Mouse (Mus musculus) forebrain, embryonic 16.5 days (tissue): Measurements from ENCODE around the gene Pla2g5. TPM values are rescaled to one million over a fixed set of nuclear protein-coding genes. Genes with fewer than 3 reads are reported as not detected.
A peak's percentile ranks its signal among the peaks of the same experiment; 100 is the strongest.
"Not testable (repeated sequence)": the region's sequence is repeated elsewhere in the genome, so short reads cannot be mapped to it uniquely, and the experiment has no call there.

Experiments used
- ATAC-seq: fragments of 200-750 bp; cut with Nextera tagmentation; 2 replicates; pipeline ENCODE4 v1.8.0; 2017; ENCODE audit warnings: mild to moderate bottlenecking, moderate library complexity
- H3K27ac ChIP-seq: fragments of 300-500 bp; sonication (generic); 2 replicates; pipeline ENCODE4 v1.5.1; 2014; ENCODE audit warnings: low read length, control low read depth
- H3K27me3 ChIP-seq: fragments of 300-500 bp; sonication (generic); replicated peaks from 2 replicates; pipeline ENCODE4 v1.6.1; 2014; ENCODE audit warnings: low read length; ENCODE audit not compliant: control insufficient read depth, insufficient read depth
- H3K36me3 ChIP-seq: fragments of 300-500 bp; sonication (generic); 2 replicates; pipeline ENCODE4 v1.6.1; 2014; ENCODE audit not compliant: control insufficient read depth, insufficient read depth
- H3K4me1 ChIP-seq: fragments of 300-500 bp; sonication (generic); replicated peaks from 2 replicates; pipeline ENCODE4 v1.6.1; 2014; ENCODE audit warnings: low read length; ENCODE audit not compliant: control insufficient read depth, insufficient read depth
- H3K4me2 ChIP-seq: fragments of 300-500 bp; sonication (generic); 2 replicates; pipeline ENCODE4 v1.6.1; 2014; ENCODE audit warnings: mild to moderate bottlenecking, low read length, control low read depth
- H3K4me3 ChIP-seq: fragments of 300-500 bp; sonication (generic); replicated peaks from 2 replicates; pipeline ENCODE4 v1.5.1; 2014; ENCODE audit warnings: mild to moderate bottlenecking, low read length, control low read depth
- H3K9ac ChIP-seq: fragments of 300-500 bp; sonication (generic); replicated peaks from 2 replicates; pipeline ENCODE4 v1.6.1; 2014; ENCODE audit warnings: low read depth, low read length, control low read depth
- H3K9me3 ChIP-seq: fragments of 300-500 bp; sonication (generic); 2 replicates; pipeline ENCODE4 v1.6.1; 2016; ENCODE audit warnings: low read length; ENCODE audit not compliant: control insufficient read depth
- WGBS: fragments of 180-500 bp; shearing (Covaris S2); extraction: QIAGEN DNeasy Blood & Tissue Kit; methylation state at CpG from one replicate; pipeline ENCODE4 v1.1.7; 2014; 5-methylcytosine and 5-hydroxymethylcytosine counted together
- polyA plus RNA-seq: library from polyadenylated mRNA; unstranded; fragments of >200 nt; fragmentation: Nextera tagmentation; extraction: Ambion mirVana; gene quantifications from 2 replicates; pipeline ENCODE4 v1.2.1, GENCODE M21; 2015

The Pla2g5 gene
- polyA plus RNA-seq, 1 experiment from 2014 or later, result 0.54 TPM

DNA sequence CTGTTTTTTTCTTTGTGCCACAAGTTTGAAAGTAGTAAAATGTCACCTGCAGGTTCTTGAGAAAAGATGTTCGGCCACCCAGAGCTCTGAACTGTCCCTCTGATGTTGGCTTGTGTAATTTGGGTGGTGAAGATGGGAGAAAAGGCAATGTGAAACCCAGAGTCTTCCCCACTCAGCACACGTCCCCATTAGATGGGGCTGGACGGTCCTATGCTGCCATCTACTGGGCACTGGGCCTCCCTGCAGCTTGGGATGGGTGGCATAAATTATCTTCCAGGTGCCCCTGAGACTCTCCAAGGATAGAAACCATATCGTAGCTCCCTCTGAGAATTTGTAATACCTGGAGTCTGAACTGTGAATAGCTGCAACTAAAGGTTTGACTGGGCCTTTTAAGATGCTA, 11.8 kb downstream of the Pla2g5 start:
- Histone ChIP-seq H3K4me2 (no peak overlapping the region), H3K36me3 (no peaks in the 10 kb centered on the region), H3K27ac (no peak overlapping the region), H3K9me3 (no peaks in the 10 kb centered on the region), H3K4me1 (no peaks in the 10 kb centered on the region), H3K4me3 (no peak overlapping the region), H3K9ac (no peak overlapping the region), H3K27me3 (no peaks in the 10 kb centered on the region)
- WGBS, result 5% methylated on average over 4 of the region's 4 CpGs
- ATAC-seq, result peak; percentile 64

DNA sequence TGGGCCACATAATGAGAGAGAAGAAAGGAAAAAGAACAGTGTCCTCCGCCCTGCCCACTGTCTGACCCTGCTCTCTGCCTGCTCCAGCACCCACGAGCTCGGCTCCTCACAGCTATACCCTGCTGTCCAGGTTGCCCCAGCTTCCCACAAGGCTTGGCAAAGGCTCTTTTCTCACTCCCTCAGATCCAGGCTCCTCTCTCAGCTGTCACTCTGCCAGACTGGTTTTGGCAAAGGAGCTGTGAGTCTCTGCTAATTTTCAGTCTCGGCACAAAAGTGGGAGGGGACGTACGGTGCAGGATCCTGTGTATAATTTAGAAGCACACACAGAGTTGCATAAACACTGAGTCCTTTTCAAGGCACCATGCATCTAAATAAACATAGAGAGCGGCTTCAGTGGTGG, 21.9 kb downstream of the Pla2g5 start:
- Histone ChIP-seq H3K4me2 (no peak overlapping the region), H3K9me3 (peaks cover 13% of the 10 kb centered on the region), H3K36me3 (no peaks in the 10 kb centered on the region), H3K4me1 (peaks cover 11% of the 10 kb centered on the region), H3K4me3 (no peak overlapping the region), H3K27me3 (no peaks in the 10 kb centered on the region), H3K9ac (no peak overlapping the region), H3K27ac (peak overlapping the region; percentile 58)
- 48% methylated on average over 7 of the region's 7 CpGs for WGBS
- ATAC-seq, result peak; percentile 92

DNA sequence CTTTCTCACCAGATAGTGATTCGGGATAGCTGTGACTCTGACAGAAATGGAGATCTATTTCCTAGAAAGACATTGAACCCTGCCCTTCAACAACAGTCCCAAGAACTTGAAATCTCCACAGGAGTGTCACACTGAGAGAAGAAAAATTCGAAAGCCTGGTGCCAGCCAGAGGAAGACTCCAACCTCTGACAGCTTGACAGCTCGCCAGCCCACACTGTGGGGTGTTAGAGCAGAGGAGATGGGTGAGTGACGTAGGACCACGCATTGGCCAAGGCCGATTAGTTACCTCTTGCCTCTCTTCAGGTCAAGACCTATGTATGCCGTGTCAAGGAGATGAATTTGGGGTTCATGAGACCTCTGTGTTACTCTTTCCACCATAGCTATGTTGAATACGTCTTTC, 22.6 kb downstream of the Pla2g5 start:
- H3K27me3 ChIP-seq, result no peaks in the 10 kb centered on the region
- peaks cover 13% of the 10 kb centered on the region for H3K9me3 ChIP-seq
- H3K36me3 ChIP-seq, result no peaks in the 10 kb centered on the region
- H3K4me2 ChIP-seq, result no peak overlapping the region
- H3K27ac ChIP-seq, result no peak overlapping the region
- no peak overlapping the region for H3K9ac ChIP-seq
- no peak for ATAC-seq
- 68% methylated on average over 8 of the region's 8 CpGs for WGBS
- H3K4me3 ChIP-seq, result no peak overlapping the region
- peaks cover 11% of the 10 kb centered on the region for H3K4me1 ChIP-seq

DNA sequence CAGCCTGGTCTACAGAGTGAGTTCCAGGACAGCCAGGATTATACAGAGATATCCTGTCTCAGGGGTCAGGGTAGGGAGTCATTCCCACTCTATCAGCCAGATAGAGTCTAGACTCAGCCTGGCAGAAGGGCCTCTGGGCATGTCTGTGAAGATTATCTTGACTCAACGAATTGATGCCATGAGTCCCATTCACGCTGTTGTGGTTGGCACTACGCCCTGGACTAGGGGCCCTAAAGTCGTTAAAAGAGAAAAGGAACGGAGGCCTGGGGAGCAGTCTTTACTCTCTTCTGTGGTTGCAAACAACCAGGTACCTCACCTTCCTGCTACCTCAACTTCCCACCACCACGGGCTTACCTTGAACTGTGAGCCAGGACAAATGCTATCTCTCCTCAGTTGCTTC, 23.5 kb downstream of the Pla2g5 start:
- H3K4me3 ChIP-seq, result no peak overlapping the region
- H3K4me2 ChIP-seq, result no peak overlapping the region
- H3K27me3 ChIP-seq, result no peaks in the 10 kb centered on the region
- H3K36me3 ChIP-seq, result no peaks in the 10 kb centered on the region
- ATAC-seq, result no peak
- peaks cover 11% of the 10 kb centered on the region for H3K4me1 ChIP-seq
- no peak overlapping the region for H3K27ac ChIP-seq
- no peak overlapping the region for H3K9ac ChIP-seq
- WGBS, result 67% methylated on average over 6 of the region's 6 CpGs
- H3K9me3 ChIP-seq, result peaks cover 9% of the 10 kb centered on the region

DNA sequence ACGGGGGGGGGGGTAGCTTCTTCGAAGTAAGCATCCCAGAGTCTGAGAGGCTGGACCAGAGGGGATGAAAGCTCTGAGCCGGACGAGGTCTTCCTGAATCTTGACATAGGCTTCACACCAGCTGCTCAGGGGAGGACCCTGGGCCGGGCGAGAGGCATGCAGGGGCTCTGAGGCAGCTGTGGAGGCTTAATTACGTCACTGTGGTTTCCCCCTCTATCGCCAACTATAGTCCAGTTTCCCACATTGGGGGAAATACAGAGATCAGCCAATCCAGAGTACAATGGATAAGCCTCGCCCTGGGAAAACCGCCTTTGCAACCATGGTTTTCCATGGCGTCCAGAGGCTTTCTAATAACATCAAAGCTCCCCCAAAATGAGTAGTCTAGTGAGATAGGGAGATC, 36.1 kb downstream of the Pla2g5 start:
- no peak for ATAC-seq
- H3K36me3 ChIP-seq, result no peaks in the 10 kb centered on the region
- WGBS, result 64% methylated on average over 11 of the region's 11 CpGs

DNA sequence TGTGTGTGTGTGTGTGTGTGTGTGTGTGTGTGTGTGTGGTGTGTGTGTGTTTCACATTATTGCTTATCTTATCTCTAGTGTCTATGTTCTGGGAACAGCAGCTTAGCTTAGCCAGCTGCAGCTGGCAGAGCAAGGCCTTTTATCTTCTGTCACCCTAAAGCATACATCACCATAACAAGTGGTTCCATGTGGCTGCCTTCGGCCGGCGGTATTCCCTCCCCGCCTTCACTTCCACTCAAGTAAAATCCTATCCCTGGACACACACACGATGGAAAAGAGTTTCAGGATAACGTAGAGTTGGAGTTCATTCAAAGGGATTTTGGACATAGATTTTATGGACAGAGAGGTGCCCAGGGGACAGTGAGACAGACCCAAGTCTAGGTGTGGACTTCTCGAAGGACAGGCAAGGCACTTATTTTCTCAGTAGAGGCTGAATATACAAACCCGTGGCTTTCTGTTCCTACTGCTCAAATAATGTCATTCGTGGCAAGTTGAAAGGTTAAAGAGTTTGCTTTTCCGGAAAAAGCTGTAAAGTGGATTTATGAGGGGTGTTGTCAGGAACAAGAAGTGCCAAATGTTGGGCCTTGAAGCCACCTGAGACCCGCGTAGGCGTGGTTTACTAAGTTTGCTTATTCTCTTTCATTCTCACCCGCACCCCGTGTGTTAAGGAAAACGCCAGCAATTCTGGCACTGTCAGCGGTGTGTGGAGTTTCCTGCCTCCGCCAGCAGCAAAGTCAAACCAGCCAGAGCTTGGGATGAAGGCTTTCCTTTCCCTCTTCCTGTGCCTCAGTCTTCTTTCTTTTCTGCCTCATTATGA, 37.3 kb downstream of the Pla2g5 start:
- H3K9ac ChIP-seq, result no peak overlapping the region
- no peak for ATAC-seq
- H3K27ac ChIP-seq, result no peak overlapping the region
- H3K27me3 ChIP-seq, result no peaks in the 10 kb centered on the region
- H3K4me3 ChIP-seq, result no peak overlapping the region
- H3K9me3 ChIP-seq, result 0 out of 2 replicates have a peak, but pooled peaks cover 2% of the 10 kb centered on the region
- no peaks in the 10 kb centered on the region for H3K4me1 ChIP-seq
- no peak overlapping the region for H3K4me2 ChIP-seq
- 76% methylated on average over 18 of the region's 18 CpGs for WGBS
- H3K36me3 ChIP-seq, result no peaks in the 10 kb centered on the region

More for the DNA sequence above, 36.1 kb downstream of the Pla2g5 start:
- H3K9ac ChIP-seq, result no peak overlapping the region
- H3K4me1 ChIP-seq, result no peaks in the 10 kb centered on the region
- no peaks in the 10 kb centered on the region for H3K27me3 ChIP-seq
- H3K9me3 ChIP-seq, result 0 out of 2 replicates have a peak, but pooled peaks cover 2% of the 10 kb centered on the region
- no peak overlapping the region for H3K4me3 ChIP-seq
- H3K27ac ChIP-seq, result no peak overlapping the region
- no peak overlapping the region for H3K4me2 ChIP-seq

DNA sequence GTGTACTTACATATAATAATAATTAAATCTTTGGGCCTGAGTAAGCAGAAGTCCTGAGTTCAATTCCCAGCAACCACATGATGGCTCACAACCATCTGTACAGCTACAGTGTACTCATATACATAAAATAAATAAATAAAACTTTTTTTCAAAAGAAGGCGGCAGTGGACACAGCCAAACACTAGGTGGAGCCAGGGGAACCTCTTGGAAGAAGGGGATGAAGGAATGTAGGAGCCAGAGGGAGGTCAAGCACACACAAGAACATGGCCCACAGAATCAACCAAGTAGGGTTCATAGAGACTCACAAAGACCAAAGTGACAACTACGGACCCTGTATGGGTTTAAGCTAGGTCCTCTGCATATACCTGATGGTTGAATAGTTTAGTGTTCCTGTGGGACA, 38.6 kb downstream of the Pla2g5 start:
- 0 out of 2 replicates have a peak, but pooled peaks cover 2% of the 10 kb centered on the region for H3K9me3 ChIP-seq
- no peaks in the 10 kb centered on the region for H3K4me1 ChIP-seq
- no peak overlapping the region for H3K9ac ChIP-seq
- no peak for ATAC-seq
- no peaks in the 10 kb centered on the region for H3K27me3 ChIP-seq
- H3K4me3 ChIP-seq, result no peak overlapping the region
- no peaks in the 10 kb centered on the region for H3K36me3 ChIP-seq
- H3K4me2 ChIP-seq, result no peak overlapping the region
- H3K27ac ChIP-seq, result no peak overlapping the region
- 81% methylated on average over 2 of the region's 2 CpGs for WGBS

DNA sequence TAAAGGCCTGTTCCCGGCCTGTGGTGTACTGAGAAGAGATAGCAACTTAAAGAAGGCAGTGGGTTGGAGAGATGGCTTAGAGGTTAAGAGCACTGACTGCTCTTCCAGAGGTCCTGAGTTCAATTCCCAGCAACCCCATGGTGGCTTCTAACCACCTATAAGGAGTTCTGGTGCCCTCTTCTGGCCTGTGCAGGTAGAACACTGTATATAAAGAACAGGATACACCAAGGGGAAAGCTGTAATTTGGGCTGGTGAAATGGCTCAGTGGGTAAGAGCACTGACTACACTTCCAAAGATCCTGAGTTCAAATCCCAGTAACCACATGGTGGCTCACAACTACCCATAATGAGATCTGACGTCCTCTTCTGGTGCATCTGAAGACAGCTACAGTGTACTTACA, 39.1 kb downstream of the Pla2g5 start:
- not testable (repeated sequence) for H3K9me3 ChIP-seq, H3K27ac ChIP-seq, H3K4me3 ChIP-seq, H3K36me3 ChIP-seq, H3K4me1 ChIP-seq, H3K27me3 ChIP-seq, ATAC-seq, H3K4me2 ChIP-seq, H3K9ac ChIP-seq
- WGBS, result 75% methylated on average over 2 of the region's 2 CpGs

DNA sequence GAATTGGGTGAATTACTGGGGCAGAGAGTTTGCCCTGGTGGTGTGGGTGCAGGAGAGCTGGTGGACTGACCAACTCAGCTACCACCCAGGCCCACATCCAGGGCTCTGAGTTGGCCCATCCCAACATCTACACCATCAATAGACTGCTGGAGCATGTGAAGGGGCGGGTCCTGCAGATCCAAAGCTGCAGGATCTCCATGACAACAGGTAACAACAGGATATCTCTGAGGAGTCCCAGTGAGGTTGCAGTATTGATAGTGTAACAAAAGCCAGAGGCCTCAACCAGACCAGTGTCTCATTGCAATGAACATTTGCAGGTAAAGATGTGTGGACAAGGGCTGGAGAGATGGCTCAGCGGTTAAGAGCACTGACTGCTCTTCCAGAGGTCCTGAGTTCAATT, 42.2 kb downstream of the Pla2g5 start:
- no peak overlapping the region for H3K4me2 ChIP-seq
- ATAC-seq, result no peak
- no peaks in the 10 kb centered on the region for H3K4me1 ChIP-seq
- no peaks in the 10 kb centered on the region for H3K27me3 ChIP-seq
- no peaks in the 10 kb centered on the region for H3K36me3 ChIP-seq
- H3K27ac ChIP-seq, result no peak overlapping the region
- H3K9ac ChIP-seq, result no peak overlapping the region
- no peak overlapping the region for H3K4me3 ChIP-seq
- 79% methylated on average over 2 of the region's 2 CpGs for WGBS
- 0 out of 2 replicates have a peak, but pooled peaks cover 2% of the 10 kb centered on the region for H3K9me3 ChIP-seq
